Mouse (Mus musculus): ENCODE measurements around the gene Eef1akmt1. TPM values are rescaled to one million over a fixed set of nuclear protein-coding genes. Genes with fewer than 3 reads are reported as not detected.

The Eef1akmt1 gene
- polyA plus RNA-seq, 1 experiment from 2014 or later: 87.2 TPM

DNA sequence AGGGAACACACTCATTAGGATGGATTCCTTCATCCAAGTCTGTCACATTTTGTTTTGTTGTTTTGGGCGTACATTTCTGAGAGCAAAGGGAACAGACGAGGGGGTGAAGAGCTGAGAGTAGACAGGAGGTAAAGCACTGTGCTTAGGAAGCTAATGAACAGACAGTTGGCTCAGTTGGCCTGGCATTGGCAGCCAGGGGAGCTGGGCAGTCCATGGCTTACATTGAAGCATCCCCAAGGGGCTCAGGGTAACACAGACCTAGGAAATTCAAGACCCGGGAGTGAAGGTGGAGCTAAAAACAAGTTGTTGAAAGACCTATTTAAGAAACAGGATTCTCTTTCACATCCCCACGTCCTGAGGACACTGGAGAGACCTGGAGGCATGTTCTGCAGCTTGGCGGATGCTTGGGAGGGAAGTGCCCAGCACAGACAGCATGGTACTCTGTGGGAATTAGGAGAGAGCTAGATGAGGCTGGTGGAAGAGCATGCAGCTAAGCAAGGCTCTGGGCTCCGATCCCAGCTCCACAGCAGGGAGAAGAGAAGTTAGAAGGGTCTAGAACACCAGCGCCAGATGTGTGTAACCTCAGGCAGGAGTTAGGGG, 15.8 kb downstream of the Eef1akmt1 start:
- Histone ChIP-seq H3K4me1 (ENCODE audit: control insufficient read depth, insufficient read depth, low read length) (no peaks in the 10 kb centered on the region), H3K4me3 (ENCODE audit: low read depth, low read length) (no peak overlapping the region), H3K27me3 (replicated peaks; ENCODE audit: control insufficient read depth, insufficient read depth, low read length) (no peaks in the 10 kb centered on the region), H3K27ac (replicated peaks; ENCODE audit: low read depth, low read length) (no peak overlapping the region), H3K9me3 (ENCODE audit: control insufficient read depth, low read length) (no peaks in the 10 kb centered on the region), H3K4me2 (ENCODE audit: low read depth, low read length) (no peak overlapping the region), H3K36me3 (ENCODE audit: control insufficient read depth, insufficient read depth, low read length) (peaks cover 11% of the 10 kb centered on the region), H3K9ac (ENCODE audit: low read depth, low read length) (no peak overlapping the region)
- ATAC-seq (ENCODE audit: low read depth) (no peak), DNase-seq (ENCODE audit: low spot score) (no peak)
- 68% methylated on average over 7 of the region's 7 CpGs for whole genome bisulfite sequencing

DNA sequence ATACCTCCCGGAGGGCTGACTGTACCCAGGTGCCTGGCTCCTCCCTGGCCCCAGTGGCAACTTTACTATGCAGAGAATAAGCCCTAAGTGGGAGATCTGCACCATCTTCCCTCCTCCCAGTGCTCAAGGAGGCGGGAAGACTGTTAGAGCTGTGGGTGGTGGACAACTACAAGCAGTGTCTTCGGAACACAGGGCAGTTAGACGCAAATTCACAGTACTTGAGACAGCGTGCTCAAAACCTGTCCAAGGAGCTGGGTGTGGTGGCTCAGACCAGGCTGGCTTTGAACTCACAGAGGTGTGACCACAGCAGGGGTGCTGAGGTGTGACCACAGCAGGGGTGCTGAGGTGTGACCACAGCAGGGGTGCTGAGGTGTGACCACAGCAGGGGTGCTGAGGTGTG, 17.0 kb downstream of the Eef1akmt1 start:
- H3K4me1 ChIP-seq (ENCODE audit: control insufficient read depth, insufficient read depth, low read length): no peaks in the 10 kb centered on the region
- DNase-seq (ENCODE audit: low spot score): no peak

DNA sequence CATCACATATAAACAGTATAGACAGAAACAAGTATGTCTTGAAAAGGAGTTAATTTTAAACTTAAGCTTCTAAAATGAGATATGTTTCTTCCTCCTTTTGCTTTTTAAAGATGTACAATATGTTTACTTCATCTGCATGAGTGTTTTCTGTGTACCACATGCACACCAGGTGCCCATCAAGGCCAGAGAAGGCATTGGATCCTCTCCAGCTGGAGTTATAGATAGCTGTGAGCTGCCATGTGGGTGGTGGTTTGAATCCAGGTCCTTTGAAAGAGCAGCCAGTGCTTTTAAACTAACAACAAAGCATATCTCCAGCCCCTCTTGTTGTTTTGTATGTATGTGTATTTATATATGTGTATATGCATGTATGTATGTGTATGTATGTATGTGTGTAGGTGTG, 18.5 kb downstream of the Eef1akmt1 start:
- Histone ChIP-seq H3K4me1 (ENCODE audit: control insufficient read depth, insufficient read depth, low read length) (no peaks in the 10 kb centered on the region), H3K27me3 (replicated peaks; ENCODE audit: control insufficient read depth, insufficient read depth, low read length) (no peaks in the 10 kb centered on the region), H3K9ac (ENCODE audit: low read depth, low read length) (no peak overlapping the region), H3K9me3 (ENCODE audit: control insufficient read depth, low read length) (no peaks in the 10 kb centered on the region), H3K27ac (replicated peaks; ENCODE audit: low read depth, low read length) (no peak overlapping the region), H3K4me2 (ENCODE audit: low read depth, low read length) (no peak overlapping the region), H3K4me3 (ENCODE audit: low read depth, low read length) (no peak overlapping the region), H3K36me3 (ENCODE audit: control insufficient read depth, insufficient read depth, low read length) (peaks cover 23% of the 10 kb centered on the region)
- no peak for DNase-seq (ENCODE audit: low spot score)
- ATAC-seq (ENCODE audit: low read depth): no peak

More for the DNA sequence above, 17.0 kb downstream of the Eef1akmt1 start:
- no peak overlapping the region for H3K9ac ChIP-seq (ENCODE audit: low read depth, low read length)
- H3K4me3 ChIP-seq (ENCODE audit: low read depth, low read length): no peak overlapping the region
- ATAC-seq (ENCODE audit: low read depth): no peak
- peaks cover 17% of the 10 kb centered on the region for H3K36me3 ChIP-seq (ENCODE audit: control insufficient read depth, insufficient read depth, low read length)
- no peak overlapping the region for H3K4me2 ChIP-seq (ENCODE audit: low read depth, low read length)
- WGBS: 94% methylated on average over 5 of the region's 5 CpGs
- H3K27me3 ChIP-seq (replicated peaks; ENCODE audit: control insufficient read depth, insufficient read depth, low read length): no peaks in the 10 kb centered on the region
- H3K27ac ChIP-seq (replicated peaks; ENCODE audit: low read depth, low read length): no peak overlapping the region
- H3K9me3 ChIP-seq (ENCODE audit: control insufficient read depth, low read length): no peaks in the 10 kb centered on the region

GRCm38 (mm10) chr14:57547062-57547461, 24.4 kb downstream of the Eef1akmt1 start:
- no peak overlapping the region for H3K4me2 ChIP-seq (ENCODE audit: low read depth, low read length)
- ATAC-seq (ENCODE audit: low read depth): no peak
- H3K27ac ChIP-seq (replicated peaks; ENCODE audit: low read depth, low read length): peak overlapping the region; percentile 34; the same call in 1 of the 2 replicates
- 0 out of 2 replicates have a peak, but pooled peaks cover 4% of the 10 kb centered on the region for H3K9me3 ChIP-seq (ENCODE audit: control insufficient read depth, low read length)
- 61% methylated on average over 5 of the region's 5 CpGs for WGBS
- H3K9ac ChIP-seq (ENCODE audit: low read depth, low read length): no peak overlapping the region
- no peak for DNase-seq (ENCODE audit: low spot score)
- no peak overlapping the region for H3K4me3 ChIP-seq (ENCODE audit: low read depth, low read length)
- H3K27me3 ChIP-seq (replicated peaks; ENCODE audit: control insufficient read depth, insufficient read depth, low read length): no peaks in the 10 kb centered on the region
- H3K4me1 ChIP-seq (ENCODE audit: control insufficient read depth, insufficient read depth, low read length): peaks cover 3% of the 10 kb centered on the region; the same call in 1 of the 2 replicates
- H3K36me3 ChIP-seq (ENCODE audit: control insufficient read depth, insufficient read depth, low read length): peaks cover 13% of the 10 kb centered on the region; the same call in 1 of the 2 replicates

DNA sequence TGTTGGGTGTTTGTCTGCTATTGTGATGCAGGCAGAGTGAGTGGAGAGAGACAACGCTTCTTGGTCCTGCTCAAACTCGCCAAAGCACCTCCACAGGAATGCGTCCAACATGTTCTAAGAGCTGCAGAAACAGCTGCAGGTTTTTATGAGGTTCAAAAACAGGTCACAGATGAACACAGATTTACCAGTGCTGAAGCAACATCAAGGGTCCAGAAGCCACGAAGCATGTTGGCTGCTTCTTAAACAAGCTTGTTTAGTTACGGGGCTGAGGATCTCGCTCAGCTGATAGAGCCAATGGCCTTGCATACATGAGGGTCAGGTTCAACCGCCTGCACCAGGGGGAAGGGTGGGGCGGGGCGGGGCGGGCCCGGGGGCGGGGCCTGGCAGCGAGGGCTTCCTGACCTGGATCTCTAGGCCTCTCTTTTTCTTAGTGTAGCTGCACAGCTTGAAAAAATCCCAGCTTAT, 24.8 kb downstream of the Eef1akmt1 start:
- 0 out of 2 replicates have a peak, but pooled peaks cover 5% of the 10 kb centered on the region for H3K9me3 ChIP-seq (ENCODE audit: control insufficient read depth, low read length)
- peaks cover 13% of the 10 kb centered on the region; the same call in 1 of the 2 replicates for H3K36me3 ChIP-seq (ENCODE audit: control insufficient read depth, insufficient read depth, low read length)
- H3K4me2 ChIP-seq (ENCODE audit: low read depth, low read length): no peak overlapping the region
- H3K27ac ChIP-seq (replicated peaks; ENCODE audit: low read depth, low read length): peak overlapping the region; percentile 34; the same call in 1 of the 2 replicates
- DNase-seq (ENCODE audit: low spot score) (peak; percentile 77), ATAC-seq (ENCODE audit: low read depth) (peak; percentile 75)
- no peak overlapping the region for H3K4me3 ChIP-seq (ENCODE audit: low read depth, low read length)
- H3K27me3 ChIP-seq (replicated peaks; ENCODE audit: control insufficient read depth, insufficient read depth, low read length): no peaks in the 10 kb centered on the region
- WGBS: 16% methylated on average over 13 of the region's 13 CpGs
- H3K9ac ChIP-seq (ENCODE audit: low read depth, low read length): no peak overlapping the region
- peaks cover 3% of the 10 kb centered on the region; the same call in 1 of the 2 replicates for H3K4me1 ChIP-seq (ENCODE audit: control insufficient read depth, insufficient read depth, low read length)

GRCm38 (mm10) chr14:57546131-57546530, 25.3 kb downstream of the Eef1akmt1 start:
- ATAC-seq (ENCODE audit: low read depth): no peak
- Histone ChIP-seq H3K9me3 (ENCODE audit: control insufficient read depth, low read length) (0 out of 2 replicates have a peak, but pooled peaks cover 5% of the 10 kb centered on the region), H3K4me3 (ENCODE audit: low read depth, low read length) (no peak overlapping the region), H3K27me3 (replicated peaks; ENCODE audit: control insufficient read depth, insufficient read depth, low read length) (no peaks in the 10 kb centered on the region), H3K4me1 (ENCODE audit: control insufficient read depth, insufficient read depth, low read length) (peaks cover 3% of the 10 kb centered on the region; the same call in 1 of the 2 replicates), H3K4me2 (ENCODE audit: low read depth, low read length) (no peak overlapping the region), H3K9ac (ENCODE audit: low read depth, low read length) (no peak overlapping the region), H3K36me3 (ENCODE audit: control insufficient read depth, insufficient read depth, low read length) (peaks cover 13% of the 10 kb centered on the region; the same call in 1 of the 2 replicates), H3K27ac (replicated peaks; ENCODE audit: low read depth, low read length) (no peak overlapping the region)
- 75% methylated on average over 8 of the region's 8 CpGs for WGBS
- DNase-seq (ENCODE audit: low spot score): no peak

DNA sequence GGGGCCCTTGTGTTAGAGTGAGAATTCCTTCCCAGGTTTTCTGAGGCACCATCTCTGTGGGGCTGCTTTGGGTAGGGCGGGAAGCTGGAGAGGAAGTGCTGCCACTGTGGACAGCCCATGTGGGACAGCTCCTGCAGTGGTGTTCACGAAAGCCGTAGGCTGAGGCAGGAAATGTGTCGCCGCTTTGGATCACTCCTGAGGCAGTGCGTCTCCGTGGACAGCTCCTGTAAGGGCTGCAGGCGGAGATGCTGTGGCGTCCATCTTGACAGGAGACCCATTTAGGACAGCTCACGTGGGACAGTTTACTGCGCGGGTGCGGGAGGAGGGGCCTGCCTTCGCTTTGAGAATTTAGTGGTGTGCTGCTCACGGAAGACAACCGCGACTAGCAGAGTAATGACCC, 25.9 kb downstream of the Eef1akmt1 start:
- Histone ChIP-seq H3K9ac (ENCODE audit: low read depth, low read length) (no peak overlapping the region), H3K4me3 (ENCODE audit: low read depth, low read length) (no peak overlapping the region), H3K36me3 (ENCODE audit: control insufficient read depth, insufficient read depth, low read length) (peaks cover 13% of the 10 kb centered on the region; the same call in 1 of the 2 replicates), H3K27ac (replicated peaks; ENCODE audit: low read depth, low read length) (no peak overlapping the region), H3K4me1 (ENCODE audit: control insufficient read depth, insufficient read depth, low read length) (peaks cover 3% of the 10 kb centered on the region; the same call in 1 of the 2 replicates), H3K27me3 (replicated peaks; ENCODE audit: control insufficient read depth, insufficient read depth, low read length) (no peaks in the 10 kb centered on the region), H3K9me3 (ENCODE audit: control insufficient read depth, low read length) (0 out of 2 replicates have a peak, but pooled peaks cover 5% of the 10 kb centered on the region), H3K4me2 (ENCODE audit: low read depth, low read length) (no peak overlapping the region)
- DNase-seq (ENCODE audit: low spot score) (no peak), ATAC-seq (ENCODE audit: low read depth) (no peak)
- 82% methylated on average over 17 of the region's 17 CpGs for WGBS

GRCm38 (mm10) chr14:57543420-57544039, 27.9 kb downstream of the Eef1akmt1 start:
- 0 out of 2 replicates have a peak, but pooled peaks cover 5% of the 10 kb centered on the region for H3K9me3 ChIP-seq (ENCODE audit: control insufficient read depth, low read length)
- no peak overlapping the region for H3K9ac ChIP-seq (ENCODE audit: low read depth, low read length)
- no peak overlapping the region for H3K27ac ChIP-seq (replicated peaks; ENCODE audit: low read depth, low read length)
- H3K27me3 ChIP-seq (replicated peaks; ENCODE audit: control insufficient read depth, insufficient read depth, low read length): no peaks in the 10 kb centered on the region
- H3K4me3 ChIP-seq (ENCODE audit: low read depth, low read length): no peak overlapping the region
- no peak for DNase-seq (ENCODE audit: low spot score)
- 86% methylated on average over 13 of the region's 13 CpGs for WGBS
- ATAC-seq (ENCODE audit: low read depth): no peak
- H3K4me2 ChIP-seq (ENCODE audit: low read depth, low read length): no peak overlapping the region
- H3K36me3 ChIP-seq (ENCODE audit: control insufficient read depth, insufficient read depth, low read length): no peaks in the 10 kb centered on the region
- H3K4me1 ChIP-seq (ENCODE audit: control insufficient read depth, insufficient read depth, low read length): peaks cover 3% of the 10 kb centered on the region; the same call in 1 of the 2 replicates

Data from embryonic facial prominence, embryonic 14.5 days (tissue).